Comparison of ENCODE assay signal across 9 mouse cellular contexts in the genomic region with DNA sequence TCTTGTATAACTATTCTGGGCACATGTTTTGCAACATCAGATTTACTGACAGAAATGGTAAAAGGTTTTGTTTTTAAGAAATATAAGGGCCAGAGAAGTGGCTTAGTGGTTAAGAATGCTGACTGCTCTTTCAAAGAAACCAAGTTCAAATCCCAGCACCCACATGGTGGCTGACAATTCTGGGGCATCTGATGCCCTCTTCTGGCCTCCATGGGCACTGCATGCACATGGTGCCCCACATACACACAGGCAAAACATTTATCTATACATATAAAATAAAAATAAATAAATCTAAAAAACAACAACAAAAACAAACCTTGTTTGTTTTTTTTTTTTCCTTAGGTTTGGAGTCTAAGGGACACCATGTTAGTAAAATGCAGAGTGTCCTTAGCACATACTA. TPM values are rescaled to one million over a fixed set of nuclear protein-coding genes. Genes with fewer than 3 reads are reported as not detected.
DNase-seq lines count a peak whose midpoint lies in the region; ATAC-seq and TF ChIP-seq lines count a peak whose summit lies in the region.
"Had no signal": no experiment of that assay in that cellular context is flagged by ENCODE, and none has a peak within 500 bp of the region (broad histone marks: within the 10 kb centered on the region; RNA-seq: fewer than 3 reads in every experiment).

No protein-coding gene starts in this region.

- H3K4me3 ChIP-seq in left cerebral cortex, adult 2 months, result no peak overlapping the region
- H3K4me3 ChIP-seq: erythroblast, embryonic 14.5 days had no signal

- no peak overlapping the region for H3K27ac ChIP-seq in left cerebral cortex, adult 2 months

- TF ChIP-seq CTCF in left cerebral cortex, adult 2 months (IDR thresholded peaks at IDR 0.05), result peak; percentile 64

- DNase-seq in adrenal gland, postnatal 10 days, result peak; percentile 44
- DNase-seq in adrenal gland, postnatal 4 days (ENCODE audit: low spot score in 2 of 2), result no peak
- no peak for DNase-seq in left cerebral cortex, adult 2 months (ENCODE audit: extremely low spot score in 1 of 2, low spot score in 2 of 2)
- DNase-seq in left cerebral cortex, adult 8-10 months (ENCODE audit: low spot score in 2 of 2), result no peak
- DNase-seq in R1 (ENCODE audit: low read depth, low spot score), result peak; percentile 37
- DNase-seq in gastrocnemius, postnatal 4 days (ENCODE audit: low spot score in 2 of 2), result no peak
- DNase-seq in cerebellum, postnatal 4 days (ENCODE audit: low spot score in 2 of 2), result no peak

- ATAC-seq in megakaryocyte progenitor cell, adult 5-6 weeks (replicated peaks; ENCODE audit: poor library complexity), result peak; percentile 70

- intact Hi-C loops in left cerebral cortex, adult 2 months (cut with DNase I), result no loop called here

RNA-seq across cellular contexts. Expression of gene Myh10, which starts 32.8 kb away (rescaled TPM):
- 10 to 100 TPM; 38.9 to 48.6 TPM for total RNA-seq in adrenal gland, postnatal 10 days (2021)
- total RNA-seq in adrenal gland, postnatal 4 days (2021), result 10 to 100 TPM; 69.4 to 98.3 TPM
- total RNA-seq in left cerebral cortex, adult 2 months (2021), result 100 to 1,000 TPM; 219 to 221 TPM
- 100 to 1,000 TPM; 200 to 257 (median 222) TPM for total RNA-seq in left cerebral cortex, adult 8-10 months (2022)
- total RNA-seq in megakaryocyte progenitor cell, adult 5-6 weeks (2015), result 6.0 and 8.4 TPM in 2 replicates
- 3.9 and 6.5 TPM in 2 replicates for total RNA-seq in megakaryocyte progenitor cell, adult 5-6 weeks (2017)
- total RNA-seq in gastrocnemius, postnatal 4 days (2021), result 10 to 100 TPM; 68.5 to 69.7 TPM

Comparison
In these comparisons a context has a peak if more than half of its experiments do, and no peak if none do; other contexts are left out.
1. DNase-seq: peak in adrenal gland, postnatal 10 days (single experiment) and R1 (single experiment); none in adrenal gland, postnatal 4 days (0 of 2), left cerebral cortex, adult 2 months (0 of 2), left cerebral cortex, adult 8-10 months (0 of 2), gastrocnemius, postnatal 4 days (0 of 2) and cerebellum, postnatal 4 days (0 of 2).
2. RNA of gene Myh10, which starts 32.8 kb away (total RNA-seq): 200 to 257 TPM in left cerebral cortex, adult 8-10 months, 219 to 221 TPM in left cerebral cortex, adult 2 months, 69.4 to 98.3 TPM in adrenal gland, postnatal 4 days, 68.5 to 69.7 TPM in gastrocnemius, postnatal 4 days and 38.9 to 48.6 TPM in adrenal gland, postnatal 10 days; 3.9 to 8.4 TPM in megakaryocyte progenitor cell, adult 5-6 weeks; every median in the first group is over 4 times any median in the second.